Mouse (Mus musculus): ENCODE results near the gene Zfand3. TPM values are rescaled to one million over a fixed set of nuclear protein-coding genes. Genes with fewer than 3 reads are reported as not detected.

Gene Zfand3
- total RNA-seq, 2 experiments from 2014 or later = 95.4 to 103 TPM

DNA sequence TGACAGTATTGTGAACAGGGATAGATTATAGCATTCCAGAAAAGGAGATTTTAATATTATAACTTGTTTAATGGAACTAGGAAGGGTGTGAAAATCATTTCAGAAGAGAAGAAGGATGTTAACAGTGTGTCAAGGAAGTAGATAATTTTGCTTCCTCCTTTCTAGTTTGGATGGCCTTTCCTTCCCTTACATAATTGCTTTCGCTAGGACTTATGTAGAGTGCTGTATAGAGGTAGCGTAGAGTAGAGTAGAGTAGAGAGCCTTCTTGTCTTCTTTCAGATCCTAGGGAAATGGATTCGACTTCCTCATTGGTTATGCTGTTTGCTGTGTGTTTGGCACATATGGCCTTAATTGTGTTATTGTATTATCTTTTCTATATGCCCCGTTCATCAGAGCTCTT is 132.6 kb downstream of the Zfand3 start:
- DNase-seq = no peak
- intact Hi-C loops (cut with DNase I) = no loop called here

DNA sequence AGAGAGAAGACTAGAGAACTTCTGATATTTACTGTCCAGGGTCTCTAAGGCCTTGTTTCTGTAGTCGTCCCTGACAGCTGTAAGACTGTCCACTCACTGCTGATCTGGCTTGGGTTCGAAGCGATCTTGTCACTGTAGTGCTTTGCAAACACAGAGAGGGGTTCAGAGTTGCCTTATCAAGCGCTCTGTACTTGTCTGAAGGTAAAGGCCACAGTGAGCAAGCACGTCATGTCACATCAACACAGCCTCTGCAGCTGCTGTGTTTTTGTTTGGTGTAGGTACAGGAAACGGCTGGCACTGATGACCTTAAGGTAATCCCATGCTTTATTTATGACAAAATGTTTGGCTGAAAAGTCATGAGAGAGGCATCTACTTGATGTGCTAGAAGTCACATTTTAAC is 139.6 kb downstream of the Zfand3 start:
- intact Hi-C loops (cut with DNase I) = no loop called here
- DNase-seq = no peak

DNA sequence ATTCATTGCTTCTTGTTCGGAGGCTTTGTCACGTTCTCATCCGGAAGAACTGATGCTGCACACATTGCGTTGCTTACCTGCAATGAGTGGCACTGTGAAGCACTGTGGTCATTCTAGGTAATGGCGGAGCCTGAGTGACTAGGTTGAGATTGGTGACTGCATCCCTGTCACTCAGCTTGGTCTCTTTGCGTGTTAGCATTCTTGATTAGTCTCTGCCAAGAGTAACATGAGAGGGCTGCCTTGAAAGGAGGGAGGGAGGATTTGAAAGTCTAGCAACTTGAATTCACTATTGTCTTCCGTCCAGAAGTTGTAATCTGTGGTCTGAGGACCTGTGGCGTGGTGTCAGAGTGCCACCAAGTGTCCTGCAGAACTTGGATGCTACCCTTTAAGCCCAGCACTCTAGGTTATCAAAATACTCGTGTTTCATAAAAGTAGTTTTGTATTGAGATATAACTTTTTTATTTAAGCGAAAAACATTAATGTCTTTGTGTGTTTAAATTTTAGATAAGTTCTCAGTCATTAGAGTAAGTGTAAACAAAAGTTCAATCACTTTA is 141.1 kb downstream of the Zfand3 start:
- intact Hi-C loops (cut with DNase I) = no loop called here
- DNase-seq = no peak

DNA sequence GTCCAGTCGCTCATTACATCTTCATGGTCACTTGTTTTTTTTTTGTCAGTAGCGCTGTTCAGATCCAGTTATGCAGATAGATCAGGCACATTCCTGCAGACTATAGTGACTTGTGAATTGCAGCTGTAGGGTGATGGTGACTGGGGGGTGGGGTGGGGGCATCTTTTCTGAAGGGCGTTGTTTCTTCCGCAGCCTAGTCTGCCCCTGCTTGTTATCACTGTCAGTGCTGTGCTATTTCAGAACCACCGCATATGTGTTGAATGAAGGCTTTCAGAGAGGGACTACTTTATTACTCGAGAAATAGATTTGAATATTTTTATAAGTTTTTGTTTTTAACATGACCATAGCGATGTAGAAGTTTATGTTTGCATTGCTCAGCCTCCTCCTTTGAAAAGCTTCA is 142.0 kb downstream of the Zfand3 start:
- intact Hi-C loops (cut with DNase I) = no loop called here

DNA sequence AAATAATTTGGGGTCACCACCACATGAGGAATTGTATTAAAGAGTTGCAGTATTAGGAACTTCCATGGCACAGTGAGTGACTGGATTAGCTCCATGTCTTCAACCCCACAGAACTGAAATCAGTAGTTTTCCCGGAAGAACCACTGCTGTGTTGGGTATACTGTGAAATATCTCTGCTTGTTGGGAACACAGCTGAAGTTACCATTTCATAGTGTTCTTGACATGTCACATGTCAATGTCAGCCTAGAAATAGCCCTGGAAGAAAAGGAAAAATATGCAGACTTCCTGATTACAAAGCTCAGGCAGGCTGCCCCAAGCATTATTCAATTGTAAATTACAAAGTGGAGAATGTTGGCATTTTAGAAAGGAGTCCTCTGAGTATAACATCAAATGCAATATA is 143.4 kb downstream of the Zfand3 start:
- DNase-seq = no peak
- intact Hi-C loops (cut with DNase I) = no loop called here

More for the DNA sequence above, 142.0 kb downstream of the Zfand3 start:
- no peak for DNase-seq

DNA sequence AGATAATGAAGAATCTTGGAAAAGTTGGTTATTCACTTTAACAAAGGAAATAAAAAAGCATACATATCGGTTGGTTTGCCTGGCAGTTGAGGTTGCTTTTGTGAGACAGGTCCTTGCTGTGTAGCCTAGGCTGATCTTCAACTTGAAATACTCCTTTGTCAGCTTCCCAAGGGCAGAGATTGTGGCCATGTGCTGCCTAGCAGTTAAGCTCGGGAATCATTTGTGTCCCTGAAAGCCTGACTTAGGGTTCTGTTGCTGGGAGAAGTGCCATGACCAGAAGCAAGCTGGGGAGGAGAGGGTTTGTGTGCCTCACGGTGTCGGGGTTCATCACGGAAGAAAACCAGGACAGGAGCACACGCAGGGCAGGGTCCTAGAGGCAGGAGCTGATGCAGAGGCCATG is 143.8 kb downstream of the Zfand3 start:
- DNase-seq = no peak
- intact Hi-C loops (cut with DNase I) = no loop called here

DNA sequence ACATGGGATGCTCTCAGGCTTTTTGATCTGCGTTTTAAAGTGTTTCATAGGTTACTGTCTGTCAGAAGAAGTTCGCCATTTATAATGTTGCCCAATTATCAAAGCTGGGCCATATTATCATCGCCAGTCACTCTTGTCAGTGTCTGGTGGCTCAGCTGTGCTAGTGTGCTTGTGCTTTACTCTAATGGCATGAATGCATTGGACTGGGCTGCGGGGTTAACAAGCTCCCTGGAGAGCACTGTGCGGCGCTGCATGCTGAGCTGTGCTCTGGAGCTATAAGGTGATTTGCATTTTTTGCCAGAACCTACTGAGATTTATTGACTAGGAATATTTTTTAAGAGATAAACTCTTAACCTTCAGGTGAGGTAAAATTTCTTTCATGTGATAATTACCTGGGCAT is 145.4 kb downstream of the Zfand3 start:
- no peak for DNase-seq
- intact Hi-C loops (cut with DNase I) = no loop called here

DNA sequence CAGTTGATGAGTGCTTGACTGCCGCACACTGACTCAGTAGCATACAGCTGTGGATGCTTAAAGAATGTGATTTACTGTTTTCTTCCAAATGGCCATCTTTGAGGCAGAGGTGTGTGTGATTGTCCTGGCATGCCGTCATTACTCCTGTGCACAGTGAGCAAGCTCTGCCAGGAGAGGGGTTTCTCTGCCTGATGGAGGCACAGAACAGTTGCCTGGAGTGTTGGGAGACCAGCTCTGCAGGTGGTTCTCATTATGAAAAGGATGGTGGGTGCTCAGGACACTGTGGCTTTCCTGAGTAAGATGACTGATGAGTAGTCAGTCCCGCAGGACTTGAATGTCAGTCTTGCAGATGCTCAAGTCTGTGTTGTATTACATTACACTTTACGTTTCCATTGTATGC is 149.6 kb downstream of the Zfand3 start:
- intact Hi-C loops (cut with DNase I) = no loop called here
- no peak for DNase-seq

DNA sequence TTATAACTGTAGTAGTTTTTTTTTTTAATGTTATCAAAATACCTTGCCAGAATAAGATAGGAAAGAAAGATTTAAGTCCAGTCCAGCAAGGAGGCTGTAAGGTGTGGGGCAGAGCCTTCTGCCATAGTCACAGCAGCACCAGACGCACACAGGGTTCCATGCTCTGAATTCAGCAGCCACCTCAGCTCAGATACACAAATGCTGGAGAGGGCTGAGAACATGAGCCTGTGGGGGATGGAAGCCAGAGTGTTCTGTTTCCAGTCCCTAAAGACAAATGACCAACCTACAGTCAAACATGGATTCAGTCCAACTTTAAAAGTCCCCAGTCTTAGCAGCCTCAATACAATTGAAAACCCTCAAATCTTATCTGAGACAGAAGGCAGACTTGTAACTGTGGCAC is 150.3 kb downstream of the Zfand3 start:
- intact Hi-C loops (cut with DNase I) = no loop called here
- no peak for DNase-seq

DNA sequence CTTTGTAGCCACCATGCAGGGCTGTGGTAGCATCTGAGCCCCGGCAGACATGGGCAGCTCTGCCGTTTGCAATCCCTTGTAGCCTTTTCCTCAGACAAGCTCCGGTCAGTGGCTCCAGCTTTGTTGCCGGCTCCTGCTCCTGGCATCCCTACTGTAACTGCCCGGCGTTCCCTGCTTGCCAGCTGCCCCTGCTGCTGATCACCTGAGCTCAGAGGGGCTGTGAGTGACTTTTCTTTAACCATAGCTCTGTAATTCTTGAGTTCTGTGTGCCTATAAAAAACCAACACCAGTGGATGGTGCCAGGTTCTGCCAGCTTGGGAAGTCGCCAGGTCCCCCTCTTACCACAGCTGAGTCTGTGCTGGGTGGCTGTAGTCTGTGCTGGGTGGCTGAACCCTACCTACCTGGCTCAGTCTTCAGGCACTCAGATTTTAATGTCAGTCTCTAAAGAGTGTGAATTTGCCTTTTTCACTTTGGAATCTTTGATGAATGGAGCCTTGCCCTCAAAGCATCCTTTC is 150.9 kb downstream of the Zfand3 start:
- DNase-seq = peak; percentile 64
- intact Hi-C loops (cut with DNase I) = no loop called here

DNA sequence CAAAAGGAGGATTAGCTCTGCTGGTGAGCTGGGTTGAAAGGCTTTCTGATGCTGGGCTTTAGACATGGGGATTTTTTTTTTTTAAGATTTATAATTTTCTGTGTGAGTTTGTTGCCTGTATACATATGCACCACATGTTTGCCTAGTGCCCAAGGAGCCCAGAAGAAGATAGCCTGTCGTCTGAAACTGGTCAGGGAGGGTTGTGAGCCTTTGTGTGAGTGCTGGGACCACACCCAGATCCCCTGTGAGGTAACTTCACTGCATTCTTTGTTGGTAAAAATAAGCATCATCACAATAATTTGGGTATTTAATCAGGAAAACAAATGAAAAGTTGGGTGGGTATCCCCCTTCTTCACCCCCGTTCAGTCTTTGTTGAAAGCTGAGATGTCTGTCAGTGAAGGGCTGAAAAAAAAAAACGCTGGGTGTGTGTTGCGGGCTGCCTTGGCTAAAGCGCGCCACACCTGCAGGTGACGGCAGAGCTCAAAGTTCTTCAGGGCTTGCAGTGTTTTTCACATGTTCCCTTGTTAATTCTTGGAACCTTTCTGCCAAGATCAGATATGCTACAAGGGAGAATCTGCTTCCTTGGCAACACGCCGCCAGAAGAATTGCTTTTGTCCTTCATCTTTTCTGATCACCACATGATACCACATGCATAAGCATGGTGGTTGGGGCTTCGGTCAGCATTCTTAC is 154.0 kb downstream of the Zfand3 start:
- intact Hi-C loops (cut with DNase I) = no loop called here

DNA sequence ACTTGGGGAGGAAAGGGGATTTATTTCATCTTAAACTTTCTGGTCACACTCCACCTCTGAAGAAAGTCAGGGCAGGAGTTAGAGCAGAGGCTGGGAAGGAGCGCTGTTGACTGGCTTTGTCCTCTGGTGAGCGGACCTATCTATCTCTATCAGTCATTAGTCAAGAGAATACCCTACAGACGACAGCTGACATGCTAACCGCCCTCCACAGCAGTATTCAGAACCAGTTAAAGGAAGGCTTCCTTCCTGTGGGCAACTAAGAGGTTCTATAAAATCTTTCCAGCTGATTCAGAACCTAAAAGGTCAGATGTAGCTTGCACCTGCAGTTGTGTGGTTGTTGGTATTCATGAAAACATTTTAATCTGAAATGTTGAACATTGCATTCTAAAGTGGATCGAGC is 154.8 kb downstream of the Zfand3 start:
- DNase-seq = no peak
- intact Hi-C loops (cut with DNase I) = no loop called here

More for the DNA sequence above, 154.0 kb downstream of the Zfand3 start:
- DNase-seq = peak; percentile 23

DNA sequence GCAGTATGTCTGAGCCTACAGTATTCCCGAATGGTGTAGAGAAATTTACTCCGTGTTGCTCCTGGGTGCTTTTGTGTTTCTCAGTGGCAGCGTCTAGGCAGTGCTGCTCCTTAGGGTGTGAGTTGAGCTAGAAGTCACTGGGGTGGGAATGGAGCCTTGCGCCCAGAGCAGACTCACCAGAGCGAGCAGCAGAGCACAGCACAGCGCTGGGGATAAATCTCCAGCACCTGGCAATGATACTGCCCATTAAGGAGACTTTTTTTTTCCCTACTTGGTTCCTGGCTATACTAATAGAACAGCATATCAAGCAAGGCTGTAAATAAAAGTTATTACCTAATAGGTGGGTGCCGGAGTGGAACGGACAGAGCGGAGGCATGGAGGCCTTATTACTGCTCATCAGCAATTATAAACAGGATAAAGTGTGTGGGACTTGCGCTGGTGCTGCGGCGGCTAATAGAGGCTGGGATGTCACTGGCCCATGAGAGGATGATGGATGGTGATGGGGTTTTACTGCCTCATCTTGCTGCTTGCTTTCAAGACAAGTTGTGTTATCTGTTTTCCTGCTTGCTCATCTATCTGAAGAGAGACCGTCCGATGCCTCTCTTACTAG is 156.4 kb downstream of the Zfand3 start:
- no peak for DNase-seq
- intact Hi-C loops (cut with DNase I) = no loop called here

DNA sequence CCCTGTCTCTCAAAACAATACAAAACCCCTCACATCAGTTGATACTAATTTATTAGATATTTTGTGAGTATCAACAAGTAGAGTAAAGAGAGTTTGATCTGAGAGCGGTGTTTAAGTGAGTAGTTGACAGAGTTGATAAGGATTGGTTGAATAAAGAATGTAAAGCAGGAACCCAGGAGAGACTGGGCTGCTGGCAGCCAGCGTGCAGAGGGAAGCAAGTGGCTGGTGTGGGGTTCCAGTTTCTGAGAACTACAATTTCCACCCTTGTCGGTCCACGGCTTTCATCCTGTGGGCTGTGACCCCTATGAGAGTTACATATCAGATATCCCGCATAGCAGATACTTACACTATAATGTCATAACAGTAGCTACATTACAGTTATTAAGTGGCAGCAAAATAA is 158.4 kb downstream of the Zfand3 start:
- intact Hi-C loops (cut with DNase I) = no loop called here
- no peak for DNase-seq

DNA sequence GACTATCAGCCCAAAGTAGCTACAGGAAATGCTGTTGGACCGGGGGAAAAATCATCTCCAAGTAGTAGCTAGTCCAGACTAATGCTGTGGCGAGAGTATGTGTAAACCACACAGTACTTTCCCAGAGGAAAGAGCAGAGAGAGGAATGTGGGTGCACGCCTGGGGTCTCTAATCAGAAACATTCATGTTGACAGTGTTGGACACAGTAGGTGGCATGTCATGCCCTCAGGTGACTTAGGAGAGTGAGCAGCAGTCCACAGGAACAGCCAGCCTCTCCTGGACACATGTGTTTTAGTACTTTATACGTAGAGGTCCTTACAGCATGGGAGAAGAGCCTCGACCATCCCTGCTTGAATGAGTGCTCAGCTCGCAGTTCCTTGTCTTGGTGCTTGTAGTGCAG is 159.3 kb downstream of the Zfand3 start:
- intact Hi-C loops (cut with DNase I) = no loop called here
- DNase-seq = no peak

DNA sequence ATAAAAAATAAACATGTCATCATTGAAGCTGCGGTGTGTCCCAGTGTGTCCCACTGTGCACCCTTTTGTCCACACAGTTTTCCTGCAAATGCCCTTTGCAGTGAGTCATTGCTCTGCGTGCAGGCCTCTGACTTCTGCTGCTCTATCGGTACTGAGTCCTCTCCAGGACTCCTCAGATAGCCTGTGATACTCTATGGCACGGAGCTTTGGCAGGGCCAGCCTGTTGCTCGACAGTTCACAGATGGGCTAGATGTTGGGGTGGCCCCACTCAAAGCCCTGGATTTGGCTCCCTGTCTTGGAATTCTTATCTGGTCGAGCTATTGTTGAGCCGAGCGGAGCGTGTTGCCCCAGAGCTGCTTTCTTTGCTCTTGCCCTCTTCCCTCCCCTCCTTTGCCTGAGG is 160.3 kb downstream of the Zfand3 start:
- DNase-seq = no peak
- intact Hi-C loops (cut with DNase I) = no loop called here

DNA sequence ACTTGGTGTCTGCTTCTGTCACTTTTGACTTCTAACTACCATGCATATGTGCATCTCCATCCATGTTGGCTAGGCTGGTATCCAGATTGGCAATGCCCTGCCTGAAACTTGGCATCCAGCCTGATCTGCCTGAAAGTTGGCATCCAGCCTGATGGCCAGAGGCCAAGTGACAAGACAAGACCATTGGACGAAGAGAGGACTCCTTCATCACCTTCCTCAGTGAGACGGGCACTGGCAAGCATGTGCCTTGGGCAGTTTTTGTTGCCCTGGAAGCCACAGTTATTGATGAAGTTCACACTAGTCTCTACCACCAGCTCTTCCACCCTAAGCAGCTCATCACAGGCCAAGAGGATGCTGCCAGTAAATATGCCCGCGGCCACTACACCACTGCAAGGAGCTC is 172.9 kb downstream of the Zfand3 start:
- DNase-seq = peak; percentile 92
- intact Hi-C loops (cut with DNase I) = no loop called here

DNA sequence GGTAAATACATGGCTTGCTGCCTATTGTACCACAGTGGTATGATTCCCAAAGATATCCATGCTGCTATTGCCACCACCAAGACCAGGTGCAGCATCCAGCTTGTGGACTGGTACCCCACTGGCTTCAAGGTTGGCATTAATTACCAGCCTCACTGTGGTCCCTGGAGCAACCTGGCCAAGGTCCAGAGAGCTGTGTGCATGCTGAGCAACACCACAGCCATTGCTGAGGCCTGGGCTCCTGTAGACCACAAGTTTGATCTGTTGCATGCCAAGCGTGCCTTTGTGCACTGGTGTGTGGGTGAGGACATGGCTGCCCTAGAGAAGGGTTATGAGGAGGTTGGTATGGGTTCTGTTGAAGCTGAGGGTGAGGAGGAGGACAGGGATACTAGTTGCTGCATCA is 173.9 kb downstream of the Zfand3 start:
- DNase-seq = peak; percentile 84
- intact Hi-C loops (cut with DNase I) = no loop called here

DNA sequence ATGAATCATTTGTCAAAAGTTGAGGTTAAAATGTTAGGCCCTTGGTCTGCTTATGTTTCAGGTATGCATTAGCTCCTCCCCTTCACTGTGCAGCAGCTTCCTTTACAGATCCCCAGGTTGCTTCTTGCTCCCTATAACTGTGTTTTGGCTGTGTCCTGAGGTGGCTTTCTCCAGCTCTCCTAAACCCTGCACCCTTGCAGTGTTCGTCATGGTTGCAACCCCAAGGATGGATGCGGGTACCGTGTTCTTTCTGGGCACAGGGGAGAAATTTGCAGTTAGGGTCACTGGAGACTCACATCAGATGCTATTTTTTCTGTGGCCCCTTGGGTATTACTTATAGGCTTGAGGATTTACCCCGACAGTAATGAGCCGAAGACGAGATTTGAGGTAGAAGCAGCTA is 175.7 kb downstream of the Zfand3 start:
- intact Hi-C loops (cut with DNase I) = no loop called here
- DNase-seq = no peak

DNA sequence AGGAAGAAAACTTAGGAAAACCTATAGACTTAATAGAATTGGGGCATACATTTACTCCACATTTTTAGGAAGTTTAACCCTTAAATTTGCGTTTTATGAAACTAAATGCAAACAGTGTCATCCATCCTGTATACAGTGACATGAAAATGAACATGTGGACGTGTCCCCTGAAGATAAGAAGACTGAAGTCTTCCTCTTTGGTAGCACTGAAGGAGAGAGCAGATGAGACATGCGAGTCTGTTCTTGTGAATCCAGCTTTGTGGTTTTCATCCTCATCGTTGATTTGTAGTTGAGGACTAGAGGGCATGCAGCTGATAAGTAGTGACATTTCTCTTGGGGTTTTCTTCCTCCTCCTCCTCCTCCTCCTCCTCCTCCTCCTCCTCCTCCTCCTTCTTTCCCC is 177.0 kb downstream of the Zfand3 start:
- intact Hi-C loops (cut with DNase I) = no loop called here
- DNase-seq = no peak

DNA sequence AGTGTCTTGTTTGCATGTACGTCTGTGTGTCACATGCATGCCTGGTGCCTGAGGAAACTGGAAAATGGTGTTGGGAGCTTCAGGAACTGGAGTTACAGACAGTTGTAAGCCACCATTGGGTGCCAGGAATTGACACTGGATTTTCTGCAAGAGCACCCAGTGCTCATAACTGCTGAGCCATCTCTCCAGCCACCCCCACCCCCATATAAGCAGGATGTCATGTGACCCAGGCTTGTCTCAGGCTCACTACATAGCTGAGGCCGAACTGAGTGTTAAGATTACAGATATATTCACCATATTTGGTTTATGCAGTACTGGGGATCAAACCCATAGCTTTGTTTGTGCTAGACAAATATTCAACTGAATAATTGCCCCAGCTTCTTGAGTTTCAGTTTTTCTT is 177.5 kb downstream of the Zfand3 start:
- intact Hi-C loops (cut with DNase I) = no loop called here
- no peak for DNase-seq

DNA sequence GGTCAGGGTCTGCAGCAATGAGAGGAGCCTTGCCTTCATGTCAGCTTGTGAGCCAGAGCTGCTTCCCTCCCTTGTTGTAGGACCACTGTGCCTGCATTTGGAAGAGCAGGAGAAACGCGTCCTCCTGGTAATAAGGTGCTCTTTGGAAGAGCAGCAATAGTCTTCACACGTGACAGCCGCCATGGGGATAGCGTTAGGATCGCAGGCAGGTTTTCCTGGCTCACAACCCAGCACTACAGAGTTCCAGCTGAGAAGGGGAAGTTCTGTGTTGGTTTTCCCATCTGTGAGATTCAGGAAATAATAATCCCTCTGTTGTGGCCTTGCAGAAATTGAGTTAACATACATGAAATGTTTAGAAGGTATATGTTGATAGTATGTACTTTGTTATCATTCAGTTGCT is 179.0 kb downstream of the Zfand3 start:
- intact Hi-C loops (cut with DNase I) = no loop called here
- DNase-seq = no peak
